Mouse (Mus musculus): ENCODE measurements around the gene Plscr2. TPM values are rescaled to one million over a fixed set of nuclear protein-coding genes. Genes with fewer than 3 reads are reported as not detected.

Plscr2 gene
- polyA plus RNA-seq, 1 experiment from 2014 or later = 1.7 TPM

DNA sequence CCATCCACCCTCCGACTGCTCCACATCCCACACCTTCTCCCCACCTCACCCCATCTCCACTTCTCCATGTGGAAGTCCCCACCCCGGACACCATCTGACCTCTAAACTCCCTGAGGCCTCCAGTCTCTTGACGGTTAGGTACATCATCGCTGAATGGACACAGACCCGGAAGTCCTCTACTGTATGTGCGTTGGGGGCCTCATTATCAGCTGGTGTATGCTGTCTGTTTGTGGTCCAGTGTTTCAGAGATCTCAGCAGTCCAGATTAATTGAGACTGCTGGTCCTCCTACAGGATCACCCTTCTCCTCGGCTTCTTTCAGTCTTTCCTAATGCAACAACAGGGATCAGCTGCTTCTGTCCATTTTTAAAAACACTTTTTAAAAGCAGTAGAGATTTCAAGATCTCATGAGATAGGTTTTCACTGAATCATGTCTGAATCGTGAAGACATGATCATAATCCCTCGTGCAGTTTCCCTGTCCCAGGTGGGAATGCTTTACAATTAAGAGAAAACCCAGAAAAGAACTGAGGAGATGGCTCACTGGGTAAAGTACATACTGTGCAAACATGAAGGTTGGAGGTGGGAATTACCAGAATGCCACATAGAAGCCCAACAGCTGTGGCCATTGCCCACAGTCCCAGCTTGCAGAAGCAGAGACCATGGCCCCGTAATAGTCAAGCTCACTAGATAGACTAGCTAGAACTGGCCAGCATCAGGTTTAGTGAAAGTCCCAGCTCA lies 21.6 kb upstream of the Plscr2 start:
- WGBS = 90% methylated on average over 10 of the region's 10 CpGs
- H3K36me3 ChIP-seq = no peaks in the 10 kb centered on the region
- no peak overlapping the region for H3K4me2 ChIP-seq
- H3K27me3 ChIP-seq = no peaks in the 10 kb centered on the region
- no peak overlapping the region for H3K4me3 ChIP-seq
- ATAC-seq (ENCODE audit: insufficient number of reproducible peaks, low FRiP score, low TSS enrichment, low read depth) = no peak
- no peak overlapping the region for H3K27ac ChIP-seq
- no peak overlapping the region for H3K9ac ChIP-seq
- no peaks in the 10 kb centered on the region for H3K9me3 ChIP-seq
- H3K4me1 ChIP-seq = peaks cover 6% of the 10 kb centered on the region; the same call in 1 of the 2 replicates

DNA sequence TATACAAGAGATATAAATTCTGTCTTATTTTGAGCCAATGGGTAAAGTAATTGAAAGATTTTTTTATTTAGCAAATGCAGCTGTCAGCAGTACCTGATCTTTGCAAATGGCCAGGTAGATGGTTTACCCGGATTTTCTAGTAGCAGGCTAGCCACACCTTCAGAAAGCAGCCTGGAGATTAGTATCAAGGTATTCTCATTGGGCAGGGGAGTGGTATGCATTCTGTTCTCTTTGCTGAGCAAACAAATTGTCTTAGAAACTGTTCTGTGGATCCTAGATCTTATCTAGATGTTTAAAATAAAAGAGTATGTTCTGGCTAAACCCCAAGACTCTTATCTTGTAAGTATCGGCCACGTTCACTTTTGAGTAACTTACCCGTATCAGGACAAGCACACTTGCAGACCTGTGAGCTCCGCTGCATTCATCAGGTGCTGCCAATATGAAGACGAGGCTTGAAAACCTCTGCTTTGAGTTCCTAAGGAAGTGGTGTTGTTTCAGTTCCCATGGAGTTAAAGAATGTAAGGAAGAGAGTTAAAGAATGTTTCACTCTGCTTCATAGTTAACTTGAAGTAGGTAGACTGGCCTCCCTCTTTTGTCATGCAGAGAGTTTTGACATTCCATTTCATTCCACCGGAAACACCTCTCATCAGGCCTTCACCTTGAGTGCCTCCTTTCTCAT lies 14.8 kb upstream of the Plscr2 start:
- no peak for ATAC-seq (ENCODE audit: insufficient number of reproducible peaks, low FRiP score, low TSS enrichment, low read depth)
- no peaks in the 10 kb centered on the region for H3K4me1 ChIP-seq
- WGBS = 76% methylated on average over 7 of the region's 7 CpGs
- H3K9ac ChIP-seq = no peak overlapping the region
- no peaks in the 10 kb centered on the region for H3K27me3 ChIP-seq
- H3K9me3 ChIP-seq = no peaks in the 10 kb centered on the region
- no peaks in the 10 kb centered on the region for H3K36me3 ChIP-seq
- no peak overlapping the region for H3K27ac ChIP-seq
- no peak overlapping the region for H3K4me3 ChIP-seq
- no peak overlapping the region for H3K4me2 ChIP-seq

DNA sequence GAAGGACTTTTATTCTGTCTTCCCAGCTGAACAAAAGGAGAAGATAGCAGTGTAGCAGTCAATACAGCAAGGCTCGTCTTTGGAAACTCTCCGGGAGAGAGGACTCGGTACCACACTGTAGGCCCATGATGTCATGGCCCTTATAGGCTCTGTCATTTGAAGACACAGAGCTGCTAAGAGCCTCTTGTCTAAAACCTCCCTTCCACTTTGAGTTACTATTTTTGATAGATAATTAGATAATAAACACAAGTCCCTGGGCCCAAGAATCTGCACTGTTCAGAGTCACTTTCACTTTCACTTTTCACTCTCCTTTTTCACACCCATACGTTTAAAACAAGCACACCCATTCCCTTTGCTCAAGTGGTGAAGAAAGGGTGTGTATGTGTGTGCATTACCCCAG lies 9.7 kb upstream of the Plscr2 start:
- WGBS = 83% methylated on average over 4 of the region's 4 CpGs
- no peak overlapping the region for H3K4me3 ChIP-seq
- 0 out of 2 replicates have a peak, but pooled peaks cover 1% of the 10 kb centered on the region for H3K4me1 ChIP-seq
- no peak overlapping the region for H3K4me2 ChIP-seq
- no peak overlapping the region for H3K27ac ChIP-seq
- H3K27me3 ChIP-seq = no peaks in the 10 kb centered on the region
- H3K9me3 ChIP-seq = no peaks in the 10 kb centered on the region
- H3K36me3 ChIP-seq = 0 out of 2 replicates have a peak, but pooled peaks cover 3% of the 10 kb centered on the region
- no peak overlapping the region for H3K9ac ChIP-seq
- no peak for ATAC-seq (ENCODE audit: insufficient number of reproducible peaks, low FRiP score, low TSS enrichment, low read depth)

- Histone ChIP-seq H3K36me3 (0 out of 2 replicates have a peak, but pooled peaks cover 3% of the 10 kb centered on the region), H3K4me2 (no peak overlapping the region), H3K4me3 (no peak overlapping the region), H3K27ac (no peak overlapping the region), H3K27me3 (no peaks in the 10 kb centered on the region), H3K9ac (no peak overlapping the region), H3K4me1 (0 out of 2 replicates have a peak, but pooled peaks cover 3% of the 10 kb centered on the region), H3K9me3 (no peaks in the 10 kb centered on the region)
- 80% methylated on average over 8 of the region's 8 CpGs for WGBS
- ATAC-seq (ENCODE audit: insufficient number of reproducible peaks, low FRiP score, low TSS enrichment, low read depth) = no peak
Measured at GRCm38 (mm10) chr9:92266558-92267171, 8.7 kb upstream of the Plscr2 start.

DNA sequence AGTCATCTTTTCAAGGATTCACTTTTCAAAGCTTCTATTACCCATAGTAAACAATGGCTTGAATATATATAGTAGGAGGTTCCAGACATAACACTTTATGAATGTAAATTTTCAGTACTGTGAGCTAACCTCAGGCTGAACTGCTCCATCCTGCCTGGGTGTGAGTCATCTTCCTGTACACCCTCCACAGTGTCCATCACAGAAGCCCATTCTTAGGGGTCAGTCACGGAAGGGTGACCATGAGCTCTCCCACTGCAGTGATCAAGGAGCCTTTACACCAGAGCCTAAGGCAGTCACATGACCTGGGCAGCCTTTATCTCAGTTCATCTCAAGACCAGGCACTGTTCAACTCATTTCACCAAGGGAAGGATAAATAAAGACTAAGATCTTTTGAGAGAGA lies 7.7 kb upstream of the Plscr2 start:
- no peak for ATAC-seq (ENCODE audit: insufficient number of reproducible peaks, low FRiP score, low TSS enrichment, low read depth)
- H3K4me2 ChIP-seq = no peak overlapping the region

GRCm38 (mm10) chr9:92269829-92270404 lies 5.5 kb upstream of the Plscr2 start:
- H3K27me3 ChIP-seq = no peaks in the 10 kb centered on the region
- 88% methylated on average over 5 of the region's 5 CpGs for WGBS
- ATAC-seq (ENCODE audit: insufficient number of reproducible peaks, low FRiP score, low TSS enrichment, low read depth) = no peak

More for the DNA sequence above, 7.7 kb upstream of the Plscr2 start:
- no peaks in the 10 kb centered on the region for H3K27me3 ChIP-seq
- no peak overlapping the region for H3K4me3 ChIP-seq
- no peaks in the 10 kb centered on the region for H3K9me3 ChIP-seq
- WGBS = 78% methylated on average over 1 of the region's 1 CpGs
- no peak overlapping the region for H3K27ac ChIP-seq
- H3K4me1 ChIP-seq = 0 out of 2 replicates have a peak, but pooled peaks cover 3% of the 10 kb centered on the region
- no peak overlapping the region for H3K9ac ChIP-seq
- 0 out of 2 replicates have a peak, but pooled peaks cover 3% of the 10 kb centered on the region for H3K36me3 ChIP-seq

GRCm38 (mm10) chr9:92270927-92271326 lies 4.5 kb upstream of the Plscr2 start:
- no peak overlapping the region for H3K9ac ChIP-seq
- no peaks in the 10 kb centered on the region for H3K9me3 ChIP-seq
- 44% methylated on average over 4 of the region's 4 CpGs for WGBS
- H3K4me1 ChIP-seq = peaks cover 9% of the 10 kb centered on the region
- H3K4me2 ChIP-seq = no peak overlapping the region
- no peak overlapping the region for H3K4me3 ChIP-seq
- H3K27me3 ChIP-seq = no peaks in the 10 kb centered on the region
- H3K27ac ChIP-seq = 0 out of 2 replicates have a peak overlapping the region, but pooled peaks have one; percentile 33
- H3K36me3 ChIP-seq = 0 out of 2 replicates have a peak, but pooled peaks cover 3% of the 10 kb centered on the region
- no peak for ATAC-seq (ENCODE audit: insufficient number of reproducible peaks, low FRiP score, low TSS enrichment, low read depth)

More at GRCm38 (mm10) chr9:92269829-92270404, 5.5 kb upstream of the Plscr2 start:
- Histone ChIP-seq H3K9me3 (no peaks in the 10 kb centered on the region), H3K27ac (no peak overlapping the region), H3K9ac (no peak overlapping the region), H3K36me3 (0 out of 2 replicates have a peak, but pooled peaks cover 3% of the 10 kb centered on the region), H3K4me1 (0 out of 2 replicates have a peak, but pooled peaks cover 3% of the 10 kb centered on the region), H3K4me3 (no peak overlapping the region), H3K4me2 (no peak overlapping the region)

- no peaks in the 10 kb centered on the region for H3K9me3 ChIP-seq
- H3K4me2 ChIP-seq = no peak overlapping the region
- peaks cover 12% of the 10 kb centered on the region for H3K4me1 ChIP-seq
- H3K4me3 ChIP-seq = no peak overlapping the region
- no peak for ATAC-seq (ENCODE audit: insufficient number of reproducible peaks, low FRiP score, low TSS enrichment, low read depth)
- H3K27ac ChIP-seq = no peak overlapping the region
- H3K27me3 ChIP-seq = no peaks in the 10 kb centered on the region
- H3K36me3 ChIP-seq = 0 out of 2 replicates have a peak, but pooled peaks cover 3% of the 10 kb centered on the region
- WGBS = 83% methylated on average over 4 of the region's 4 CpGs
- H3K9ac ChIP-seq = no peak overlapping the region
Measured at GRCm38 (mm10) chr9:92272650-92273049, 2.8 kb upstream of the Plscr2 start.

DNA sequence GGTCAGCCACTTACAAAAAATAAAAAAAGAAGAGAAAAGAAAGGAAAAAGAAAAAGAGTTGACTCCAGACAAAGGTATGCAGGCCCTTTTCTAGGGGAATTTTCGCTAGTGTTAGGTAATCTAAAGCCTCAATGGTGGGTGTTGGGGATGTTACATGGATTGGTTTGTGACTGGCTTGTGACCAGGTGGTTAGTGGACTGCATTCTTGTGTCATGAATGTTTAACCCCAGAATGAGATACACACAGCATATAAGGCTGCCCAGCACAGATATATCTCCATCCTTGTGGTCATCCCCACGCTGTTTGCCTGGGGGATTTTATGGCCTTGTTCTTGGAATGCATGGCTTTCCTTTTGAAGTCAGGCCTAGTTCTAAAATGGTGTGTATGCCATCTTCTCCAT lies 2.1 kb upstream of the Plscr2 start:
- 86% methylated on average over 2 of the region's 2 CpGs for WGBS
- Histone ChIP-seq H3K9ac (no peak overlapping the region), H3K36me3 (0 out of 2 replicates have a peak, but pooled peaks cover 3% of the 10 kb centered on the region), H3K4me1 (peaks cover 12% of the 10 kb centered on the region), H3K4me3 (no peak overlapping the region), H3K4me2 (no peak overlapping the region), H3K9me3 (no peaks in the 10 kb centered on the region), H3K27me3 (no peaks in the 10 kb centered on the region), H3K27ac (no peak overlapping the region)
- ATAC-seq (ENCODE audit: insufficient number of reproducible peaks, low FRiP score, low TSS enrichment, low read depth) = no peak

- H3K4me1 ChIP-seq = peaks cover 12% of the 10 kb centered on the region
- 76% methylated on average over 6 of the region's 6 CpGs for WGBS
- H3K27ac ChIP-seq = no peak overlapping the region
- H3K4me2 ChIP-seq = no peak overlapping the region
- no peaks in the 10 kb centered on the region for H3K9me3 ChIP-seq
- H3K36me3 ChIP-seq = 0 out of 2 replicates have a peak, but pooled peaks cover 3% of the 10 kb centered on the region
- no peak for ATAC-seq (ENCODE audit: insufficient number of reproducible peaks, low FRiP score, low TSS enrichment, low read depth)
- H3K9ac ChIP-seq = no peak overlapping the region
- no peak overlapping the region for H3K4me3 ChIP-seq
- H3K27me3 ChIP-seq = no peaks in the 10 kb centered on the region
Measured at GRCm38 (mm10) chr9:92273956-92274762, 1.2 kb upstream of the Plscr2 start.

DNA sequence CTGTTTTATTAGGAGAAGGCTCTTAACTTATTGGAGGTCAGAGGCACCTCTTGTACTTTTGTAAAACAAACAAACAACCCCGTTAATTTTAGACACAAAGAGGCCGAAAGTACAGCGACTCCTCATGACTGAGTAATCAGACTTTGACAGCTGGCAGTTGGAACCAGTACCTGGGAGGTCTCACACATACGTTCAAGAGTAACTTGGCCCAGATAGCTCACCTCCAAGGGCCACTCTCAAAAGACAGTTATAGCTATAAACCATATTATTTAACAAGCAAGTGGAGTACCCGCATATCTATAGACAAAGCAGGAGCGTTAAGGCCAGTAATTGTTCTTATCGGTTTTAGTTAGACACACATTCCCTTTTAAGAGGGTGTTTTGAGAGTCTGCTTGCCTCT lies 958 bp downstream of the Plscr2 start:
- H3K9me3 ChIP-seq = no peaks in the 10 kb centered on the region
- no peak overlapping the region for H3K4me3 ChIP-seq
- no peak overlapping the region for H3K4me2 ChIP-seq
- no peaks in the 10 kb centered on the region for H3K27me3 ChIP-seq
- ATAC-seq (ENCODE audit: insufficient number of reproducible peaks, low FRiP score, low TSS enrichment, low read depth) = no peak
- no peak overlapping the region for H3K27ac ChIP-seq
- peaks cover 9% of the 10 kb centered on the region for H3K4me1 ChIP-seq
- WGBS = 62% methylated on average over 7 of the region's 7 CpGs
- H3K36me3 ChIP-seq = no peaks in the 10 kb centered on the region
- no peak overlapping the region for H3K9ac ChIP-seq
